Mouse (Mus musculus) gonadal fat pad, adult 2 months (tissue): ENCODE measurements around the gene Tk2. TPM values are rescaled to one million over a fixed set of nuclear protein-coding genes. Genes with fewer than 3 reads are reported as not detected.
"Not testable (repeated sequence)": the region's sequence is repeated elsewhere in the genome, so short reads cannot be mapped to it uniquely, and the experiment has no call there.

Experiments used
- DNase-seq: peaks from one replicate; pipeline ENCODE4 v3.0.0-alpha.2; 2012; ENCODE audit warnings: low read depth
- polyA plus RNA-seq: library from polyadenylated mRNA; depleted of rRNA; stranded (reverse); fragments of >200 nt; gene quantifications from 2 replicates; pipeline ENCODE4 v1.2.3, GENCODE M21; 2012; rRNA removed

Tk2 gene
- 33.4 and 33.6 TPM in 2 replicates for polyA plus RNA-seq

GRCm38 (mm10) chr8:104248276-104248675 lies at the start of gene Tk2:
Gene Tk2 (minus strand): TSS chr8:104248558.
- no peak for DNase-seq

- no peak for DNase-seq
These were observed 46.0 kb upstream of the Tk2 start for GRCm38 (mm10) chr8:104294396-104294795.

DNA sequence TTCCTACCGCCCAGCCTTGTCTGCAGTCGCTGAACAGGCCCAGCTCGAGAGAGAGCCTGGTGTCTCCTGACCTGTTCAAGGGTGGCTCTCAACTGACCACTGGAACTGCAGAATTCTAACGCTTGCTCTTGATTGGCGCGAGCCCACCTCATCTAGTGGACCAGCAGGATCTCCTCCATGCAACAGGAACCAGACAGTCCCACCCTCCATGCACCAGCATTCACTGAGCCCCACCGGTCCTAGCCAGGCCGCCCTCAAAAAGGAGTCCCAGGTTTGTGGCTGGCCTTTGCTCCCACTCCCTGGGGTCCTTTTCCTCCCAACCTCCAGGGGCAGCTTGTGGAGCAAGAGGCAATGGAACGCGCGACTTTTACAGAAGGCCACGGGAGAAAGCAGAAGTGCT lies 44.7 kb upstream of the Tk2 start, which contains the start of gene Cmtm2a:
Cmtm2a (minus strand) TSS at position 101 of the 400 bp plus-strand sequence.
- not testable (repeated sequence) for DNase-seq

- DNase-seq, result no peak
These were observed 20.6 kb upstream of the Tk2 start for GRCm38 (mm10) chr8:104268937-104269440.

GRCm38 (mm10) chr8:104268368-104268767 lies 20.0 kb upstream of the Tk2 start:
- DNase-seq, result no peak

- DNase-seq, result not testable (repeated sequence)
These were observed 16.0 kb upstream of the Tk2 start for GRCm38 (mm10) chr8:104264271-104264935.

GRCm38 (mm10) chr8:104261802-104262201 lies 13.4 kb upstream of the Tk2 start:
- DNase-seq, result not testable (repeated sequence)

- no peak for DNase-seq
These were observed 4.7 kb upstream of the Tk2 start for GRCm38 (mm10) chr8:104253016-104253415.

DNA sequence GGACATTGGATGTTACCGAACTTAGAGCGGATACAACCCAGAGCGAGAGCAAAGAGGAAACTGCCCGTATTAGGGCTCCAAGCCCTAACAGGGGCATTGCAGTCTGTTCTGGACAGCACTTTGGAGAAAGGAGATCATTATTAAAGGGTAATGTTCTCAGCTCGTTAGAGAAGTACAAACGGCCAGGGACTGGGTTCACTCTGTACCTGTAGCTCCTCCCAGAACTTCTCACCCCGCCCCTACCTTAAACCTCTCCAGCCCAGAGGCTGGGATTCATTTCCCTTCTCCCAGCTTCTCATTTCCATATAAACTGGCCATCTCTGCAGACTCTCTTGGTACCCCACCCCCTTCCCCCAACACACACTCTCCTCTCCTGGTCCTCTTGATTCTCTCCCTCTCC lies 3.1 kb upstream of the Tk2 start:
- no peak for DNase-seq

GRCm38 (mm10) chr8:104250439-104251367 lies 2.3 kb upstream of the Tk2 start, which contains the start of gene Cklf:
Gene Cklf (plus strand): TSS chr8:104250861.
- DNase-seq, result no peak

GRCm38 (mm10) chr8:104249442-104249996 lies 1.2 kb upstream of the Tk2 start:
- DNase-seq, result no peak

DNA sequence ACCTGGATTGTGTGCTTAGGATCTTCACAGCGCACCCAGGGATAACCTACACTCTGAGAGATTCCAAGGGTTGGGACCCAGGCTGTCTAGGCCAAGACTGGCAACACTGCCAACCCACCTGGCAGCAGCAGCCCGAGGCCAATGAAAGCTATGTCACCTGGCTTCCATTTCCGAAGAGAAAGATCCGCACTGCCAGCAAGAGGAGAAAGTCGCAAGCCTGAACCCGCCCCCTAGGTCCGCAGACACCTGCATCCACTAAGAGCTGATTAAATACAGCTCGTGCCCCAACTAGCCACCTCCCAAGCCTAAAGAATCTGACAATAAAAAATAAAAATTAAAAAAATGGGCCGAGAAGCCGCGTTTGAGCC lies 466 bp downstream of the Tk2 start:
- DNase-seq, result no peak

DNA sequence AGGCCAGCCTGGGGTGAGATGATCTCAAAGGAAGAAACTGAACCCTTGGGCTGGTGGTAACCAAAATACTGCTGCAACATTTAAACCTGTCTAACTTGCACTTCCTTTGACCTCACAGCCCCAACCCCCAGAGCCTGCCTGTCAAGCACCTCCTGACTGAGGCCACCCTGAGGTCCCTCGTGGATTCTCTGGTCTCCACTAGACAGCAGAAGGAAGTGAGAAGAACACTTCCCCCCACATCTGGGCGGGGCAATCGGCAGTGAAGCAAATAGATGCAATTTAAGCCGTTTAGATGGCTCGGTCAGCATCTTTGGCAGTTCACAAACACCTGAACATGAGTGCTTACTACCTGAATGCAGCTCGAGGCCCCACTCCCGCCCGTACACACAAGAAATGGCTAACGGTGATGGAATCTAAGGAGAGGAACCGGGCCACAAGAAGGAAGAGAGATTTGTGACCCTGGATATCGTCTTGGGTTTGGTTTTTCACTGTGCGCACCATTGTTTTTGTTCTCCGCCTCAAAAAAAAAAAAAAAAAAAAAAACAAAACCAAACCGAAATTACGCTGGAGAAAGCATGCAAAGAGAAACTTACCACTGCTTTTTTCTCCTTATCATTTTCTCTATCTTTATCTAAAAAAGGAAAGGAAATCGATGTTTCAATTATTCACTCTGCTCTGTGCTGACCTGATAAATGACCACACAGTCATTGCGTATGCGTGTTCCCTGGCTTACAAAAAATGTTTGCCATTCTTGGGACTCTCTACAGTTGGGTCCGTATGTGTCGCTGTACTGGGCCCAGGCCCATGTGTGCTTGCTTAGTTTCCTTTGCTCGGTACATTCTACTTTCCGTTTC lies 1.1 kb downstream of the Tk2 start:
- DNase-seq, result no peak

DNA sequence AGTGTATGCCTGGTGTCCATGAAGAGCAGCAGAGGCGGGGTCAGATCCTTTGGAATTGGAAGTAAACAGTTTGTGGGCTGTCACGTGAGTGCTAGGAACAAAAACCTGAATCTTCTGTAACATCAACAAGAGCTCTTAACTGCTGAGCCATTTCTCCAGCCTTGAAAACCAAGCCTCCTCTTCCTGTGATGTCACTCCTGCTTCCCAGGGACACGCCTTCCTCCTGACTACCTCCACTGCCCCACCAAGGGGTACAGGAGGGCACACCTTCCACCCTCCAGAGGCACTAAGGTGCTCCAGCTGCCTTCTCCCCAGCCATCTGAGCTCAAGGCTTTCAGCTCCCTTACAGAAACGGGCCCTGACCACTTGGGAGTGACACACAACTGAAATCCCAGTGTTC lies 1.7 kb downstream of the Tk2 start:
- no peak for DNase-seq

GRCm38 (mm10) chr8:104242038-104242644 lies 6.2 kb downstream of the Tk2 start:
- DNase-seq, result no peak

DNA sequence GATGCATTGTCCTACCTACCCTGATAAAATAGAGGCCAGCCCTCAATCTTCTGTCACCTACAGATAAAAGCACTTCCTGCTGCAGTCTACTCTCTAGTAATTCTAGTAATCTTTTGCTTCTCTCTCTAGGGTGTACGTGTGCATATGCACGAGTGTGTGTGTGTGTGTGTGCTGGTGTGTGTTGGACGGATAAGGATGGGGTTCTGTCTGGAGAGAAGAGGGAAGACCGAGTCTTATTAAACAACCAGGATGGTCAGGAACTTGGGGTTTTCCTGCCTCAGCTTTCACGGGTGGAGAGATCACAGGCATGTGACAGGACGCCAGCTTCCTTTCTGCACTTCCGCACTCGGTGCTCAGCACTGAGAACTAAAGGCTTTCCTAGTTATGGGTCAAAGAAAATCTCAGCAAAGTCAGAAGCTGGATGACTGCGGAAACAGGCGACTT lies 8.9 kb downstream of the Tk2 start:
- no peak for DNase-seq

GRCm38 (mm10) chr8:104234573-104234972 lies 13.8 kb downstream of the Tk2 start:
- no peak for DNase-seq

DNA sequence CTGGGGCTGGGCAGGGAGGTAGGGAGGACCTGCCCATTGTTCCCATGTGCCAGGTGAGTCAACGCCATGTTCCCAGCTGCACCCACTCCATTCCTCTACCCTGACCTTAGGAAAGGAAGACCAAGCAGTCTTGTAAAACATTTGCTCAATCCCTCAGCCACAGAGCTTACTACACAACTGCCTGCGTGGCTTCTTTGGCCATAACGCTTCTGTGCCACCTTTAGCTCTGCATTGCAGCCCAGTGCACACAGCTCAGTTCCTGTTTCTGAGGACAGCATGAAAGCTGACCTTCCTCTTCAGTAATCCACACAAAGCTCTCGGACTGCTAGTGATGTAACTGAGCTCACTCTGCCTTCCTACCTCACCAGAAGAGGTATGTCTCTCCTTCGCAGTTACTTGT lies 15.4 kb downstream of the Tk2 start:
- no peak for DNase-seq

DNA sequence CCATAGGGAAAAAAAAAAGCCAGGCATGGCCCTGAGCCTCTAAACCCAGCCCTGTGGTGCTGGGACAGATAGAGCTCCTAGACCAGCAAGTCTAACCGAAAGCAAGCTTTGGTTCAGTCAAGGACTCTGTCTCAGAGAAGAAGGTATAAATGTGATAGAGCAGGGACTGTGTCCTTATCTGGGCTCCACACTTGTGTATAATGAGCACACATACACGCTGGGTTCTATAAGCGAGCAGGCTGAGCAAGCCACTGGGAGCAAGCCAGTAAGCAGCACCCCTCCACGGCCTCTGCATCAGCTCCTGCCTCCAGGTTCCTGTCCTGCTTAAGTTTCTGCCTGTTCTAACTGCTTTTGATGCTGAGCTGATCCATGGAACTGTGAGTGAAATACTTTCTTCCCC lies 16.3 kb downstream of the Tk2 start:
- no peak for DNase-seq

GRCm38 (mm10) chr8:104230377-104230776 lies 18.0 kb downstream of the Tk2 start:
- DNase-seq, result no peak

GRCm38 (mm10) chr8:104227048-104227447 lies 21.3 kb downstream of the Tk2 start:
- DNase-seq, result no peak
